8 mouse cellular contexts compared by ENCODE assay signal in genomic region chr11:80062159-80062558, GRCm38 (mm10). TPM values are rescaled to one million over a fixed set of nuclear protein-coding genes. Genes with fewer than 3 reads are reported as not detected.
DNase-seq lines count a peak whose midpoint lies in the region; ATAC-seq lines count a peak whose summit lies in the region.

No protein-coding gene starts in this region.

- WGBS in kidney, embryonic 16.5 days = 87% methylated on average over 4 of the region's 4 CpGs

- no peak for ATAC-seq in kidney, embryonic 16.5 days (ENCODE audit: low FRiP score, low TSS enrichment)
- ATAC-seq in megakaryocyte progenitor cell, adult 5-6 weeks (replicated peaks; ENCODE audit: poor library complexity) = no peak

- no peak overlapping the region for H3K9ac ChIP-seq in kidney, embryonic 16.5 days (replicated peaks; ENCODE audit: low read length)

- H3K4me1 ChIP-seq in kidney, embryonic 16.5 days (ENCODE audit: insufficient read depth, low read length) = no peaks in the 10 kb centered on the region

- no peak overlapping the region for H3K4me2 ChIP-seq in kidney, embryonic 16.5 days (replicated peaks; ENCODE audit: low read depth, low read length)

- H3K9me3 ChIP-seq in kidney, embryonic 16.5 days (ENCODE audit: low read length) = no peaks in the 10 kb centered on the region

- peaks cover 32% of the 10 kb centered on the region for H3K36me3 ChIP-seq in kidney, embryonic 16.5 days (ENCODE audit: insufficient read depth, low read length)

- H3K4me3 ChIP-seq in kidney, embryonic 16.5 days (ENCODE audit: low read length) = no peak overlapping the region

- DNase-seq in kidney, adult 18-20 months = peak; percentile 10
- DNase-seq in MN1 (ENCODE audit: low spot score) = peak; percentile 28
- peak; percentile 76 for DNase-seq in brain, adult 2 months (ENCODE audit: low read depth, low spot score)
- DNase-seq in layer of hippocampus, adult 9-11 months = peak; percentile 71
- DNase-seq in thymus, postnatal 14 days = no peak
- DNase-seq in adrenal gland, postnatal 4 days (ENCODE audit: low spot score in 2 of 2) = no peak

- H3K27me3 ChIP-seq in kidney, embryonic 16.5 days (ENCODE audit: insufficient read depth, low read length) = no peaks in the 10 kb centered on the region

- no peak overlapping the region for H3K27ac ChIP-seq in kidney, embryonic 16.5 days (ENCODE audit: low read length)

RNA-seq across cellular contexts. Expression of gene Crlf3, which starts 18.6 kb away (rescaled TPM):
- polyA plus RNA-seq in kidney, embryonic 16.5 days (2015; fragmentation: Nextera tagmentation; extraction: Ambion mirVana) = 39.0 and 39.5 TPM in 2 replicates
- 65.2 and 69.4 TPM in 2 replicates for total RNA-seq in megakaryocyte progenitor cell, adult 5-6 weeks (2015)
- 87.4 and 95.7 TPM in 2 replicates for total RNA-seq in megakaryocyte progenitor cell, adult 5-6 weeks (2017)
- 10 to 100 TPM; 25.1 to 28.0 TPM for total RNA-seq in adrenal gland, postnatal 4 days (2021)

RNA-seq across cellular contexts. Expression of gene Atad5, which starts 27.0 kb away (rescaled TPM):
- polyA plus RNA-seq in kidney, embryonic 16.5 days (2015; fragmentation: Nextera tagmentation; extraction: Ambion mirVana) = 8.3 and 10.5 TPM in 2 replicates
- 37.0 and 42.8 TPM in 2 replicates for total RNA-seq in megakaryocyte progenitor cell, adult 5-6 weeks (2015)
- 28.2 and 42.1 TPM in 2 replicates for total RNA-seq in megakaryocyte progenitor cell, adult 5-6 weeks (2017)
- 10 to 100 TPM; 10.1 to 10.8 TPM for total RNA-seq in adrenal gland, postnatal 4 days (2021)

Comparison
In these comparisons a context has a peak if more than half of its experiments do, and no peak if none do; other contexts are left out.
1. DNase-seq: peak in kidney, adult 18-20 months (single experiment), MN1 (single experiment), brain, adult 2 months (single experiment) and layer of hippocampus, adult 9-11 months (single experiment); none in thymus, postnatal 14 days (single experiment) and adrenal gland, postnatal 4 days (0 of 2).